Mouse (Mus musculus): ENCODE results near the gene Trak1. TPM values are rescaled to one million over a fixed set of nuclear protein-coding genes. Genes with fewer than 3 reads are reported as not detected.

The Trak1 gene
- polyA plus RNA-seq, 1 experiment: 41.5 TPM

- no peak overlapping the region for H3K27ac ChIP-seq (ENCODE audit: insufficient read depth, low read length)
Observed at GRCm38 (mm10) chr9:121352131-121352606, 54.9 kb downstream of the Trak1 start.

GRCm38 (mm10) chr9:121352726-121353125, 55.4 kb downstream of the Trak1 start:
- Histone ChIP-seq H3K4me3 (ENCODE audit: insufficient read depth, low read length) (no peak overlapping the region), H3K27ac (ENCODE audit: insufficient read depth, low read length) (no peak overlapping the region), H3K4me1 (ENCODE audit: control insufficient read depth, insufficient read depth, low read length) (peaks cover 16% of the 10 kb centered on the region)
- no peak for TF ChIP-seq CTCF (IDR thresholded peaks at IDR 0.05; ENCODE audit: borderline replicate concordance, insufficient read depth, low read length)
- TF ChIP-seq POLR2A (IDR thresholded peaks at IDR 0.05; ENCODE audit: low read depth, low read length): no peak

More at GRCm38 (mm10) chr9:121352131-121352606, 54.9 kb downstream of the Trak1 start:
- Histone ChIP-seq H3K4me1 (ENCODE audit: control insufficient read depth, insufficient read depth, low read length) (peaks cover 22% of the 10 kb centered on the region), H3K4me3 (ENCODE audit: insufficient read depth, low read length) (no peak overlapping the region)
- 0 out of 2 replicates have a peak, but pooled peaks have one; percentile 7 for TF ChIP-seq CTCF (IDR thresholded peaks at IDR 0.05; ENCODE audit: borderline replicate concordance, insufficient read depth, low read length)
- TF ChIP-seq POLR2A (IDR thresholded peaks at IDR 0.05; ENCODE audit: low read depth, low read length): no peak

GRCm38 (mm10) chr9:121354792-121355390, 57.6 kb downstream of the Trak1 start:
- TF ChIP-seq CTCF (IDR thresholded peaks at IDR 0.05; ENCODE audit: borderline replicate concordance, insufficient read depth, low read length) (peak; percentile 39; the same call in 1 of the 2 replicates), POLR2A (IDR thresholded peaks at IDR 0.05; ENCODE audit: low read depth, low read length) (no peak)
- H3K27ac ChIP-seq (ENCODE audit: insufficient read depth, low read length): no peak overlapping the region
- peaks cover 25% of the 10 kb centered on the region for H3K4me1 ChIP-seq (ENCODE audit: control insufficient read depth, insufficient read depth, low read length)
- H3K4me3 ChIP-seq (ENCODE audit: insufficient read depth, low read length): no peak overlapping the region

GRCm38 (mm10) chr9:121355431-121356141, 58.3 kb downstream of the Trak1 start:
- Histone ChIP-seq H3K4me1 (ENCODE audit: control insufficient read depth, insufficient read depth, low read length) (peaks cover 20% of the 10 kb centered on the region), H3K27ac (ENCODE audit: insufficient read depth, low read length) (peak overlapping the region; percentile 18; the same call in 1 of the 2 replicates), H3K4me3 (ENCODE audit: insufficient read depth, low read length) (no peak overlapping the region)
- TF ChIP-seq CTCF (IDR thresholded peaks at IDR 0.05; ENCODE audit: borderline replicate concordance, insufficient read depth, low read length) (no peak), POLR2A (IDR thresholded peaks at IDR 0.05; ENCODE audit: low read depth, low read length) (no peak)

- Histone ChIP-seq H3K4me1 (ENCODE audit: control insufficient read depth, insufficient read depth, low read length) (peaks cover 15% of the 10 kb centered on the region), H3K4me3 (ENCODE audit: insufficient read depth, low read length) (no peak overlapping the region), H3K27ac (ENCODE audit: insufficient read depth, low read length) (no peak overlapping the region)
- TF ChIP-seq CTCF (IDR thresholded peaks at IDR 0.05; ENCODE audit: borderline replicate concordance, insufficient read depth, low read length) (no peak), POLR2A (IDR thresholded peaks at IDR 0.05; ENCODE audit: low read depth, low read length) (no peak)
Observed at GRCm38 (mm10) chr9:121357102-121357501, 59.8 kb downstream of the Trak1 start.

- peaks cover 15% of the 10 kb centered on the region for H3K4me1 ChIP-seq (ENCODE audit: control insufficient read depth, insufficient read depth, low read length)
- no peak overlapping the region for H3K4me3 ChIP-seq (ENCODE audit: insufficient read depth, low read length)
- TF ChIP-seq CTCF (IDR thresholded peaks at IDR 0.05; ENCODE audit: borderline replicate concordance, insufficient read depth, low read length) (no peak), POLR2A (IDR thresholded peaks at IDR 0.05; ENCODE audit: low read depth, low read length) (no peak)
- no peak overlapping the region for H3K27ac ChIP-seq (ENCODE audit: insufficient read depth, low read length)
Observed at GRCm38 (mm10) chr9:121357582-121358275, 60.4 kb downstream of the Trak1 start.

- Histone ChIP-seq H3K4me3 (ENCODE audit: insufficient read depth, low read length) (no peak overlapping the region), H3K27ac (ENCODE audit: insufficient read depth, low read length) (no peak overlapping the region), H3K4me1 (ENCODE audit: control insufficient read depth, insufficient read depth, low read length) (peaks cover 15% of the 10 kb centered on the region)
- no peak for TF ChIP-seq POLR2A (IDR thresholded peaks at IDR 0.05; ENCODE audit: low read depth, low read length)
- no peak for TF ChIP-seq CTCF (IDR thresholded peaks at IDR 0.05; ENCODE audit: borderline replicate concordance, insufficient read depth, low read length)
Observed at GRCm38 (mm10) chr9:121358418-121358817, 61.1 kb downstream of the Trak1 start.

- H3K27ac ChIP-seq (ENCODE audit: insufficient read depth, low read length): no peak overlapping the region
- TF ChIP-seq CTCF (IDR thresholded peaks at IDR 0.05; ENCODE audit: borderline replicate concordance, insufficient read depth, low read length): no peak
- TF ChIP-seq POLR2A (IDR thresholded peaks at IDR 0.05; ENCODE audit: low read depth, low read length): no peak
- H3K4me1 ChIP-seq (ENCODE audit: control insufficient read depth, insufficient read depth, low read length): peaks cover 15% of the 10 kb centered on the region
- no peak overlapping the region for H3K4me3 ChIP-seq (ENCODE audit: insufficient read depth, low read length)
Observed at GRCm38 (mm10) chr9:121359266-121359972, 62.1 kb downstream of the Trak1 start.

- Histone ChIP-seq H3K4me1 (ENCODE audit: control insufficient read depth, insufficient read depth, low read length) (peaks cover 12% of the 10 kb centered on the region), H3K27ac (ENCODE audit: insufficient read depth, low read length) (no peak overlapping the region), H3K4me3 (ENCODE audit: insufficient read depth, low read length) (no peak overlapping the region)
- no peak for TF ChIP-seq POLR2A (IDR thresholded peaks at IDR 0.05; ENCODE audit: low read depth, low read length)
- no peak for TF ChIP-seq CTCF (IDR thresholded peaks at IDR 0.05; ENCODE audit: borderline replicate concordance, insufficient read depth, low read length)
Observed at GRCm38 (mm10) chr9:121360327-121360954, 63.1 kb downstream of the Trak1 start.
